Mouse (Mus musculus) forebrain, embryonic 14.5 days (tissue): ENCODE measurements around the gene Bhmt2. TPM values are rescaled to one million over a fixed set of nuclear protein-coding genes. Genes with fewer than 3 reads are reported as not detected.

Experiments used
- ATAC-seq: fragments of 200-750 bp; cut with Nextera tagmentation; 2 replicates; pipeline ENCODE4 v1.8.0; 2017; ENCODE audit warnings: mild to moderate bottlenecking, moderate library complexity
- DNase-seq: peaks from one replicate; pipeline ENCODE4 v3.0.0-alpha.2; 2015; ENCODE audit warnings: low spot score
- H3K27ac ChIP-seq: fragments of 300-500 bp; sonication (generic); 2 replicates; pipeline ENCODE4 v1.5.1; 2014; ENCODE audit warnings: low read depth, mild to moderate bottlenecking, control low read depth, low read length, moderate library complexity
- H3K27me3 ChIP-seq: fragments of 300-500 bp; sonication (generic); replicated peaks from 2 replicates; pipeline ENCODE4 v1.6.1; 2014; ENCODE audit warnings: low read length, control low read depth, mixed read lengths; ENCODE audit not compliant: control insufficient read depth, insufficient read depth
- H3K36me3 ChIP-seq: fragments of 300-500 bp; sonication (generic); 2 replicates; pipeline ENCODE4 v1.6.1; 2014; ENCODE audit warnings: low read length, control low read depth; ENCODE audit not compliant: control insufficient read depth, insufficient read depth
- H3K4me1 ChIP-seq: fragments of 300-500 bp; sonication (generic); 2 replicates; pipeline ENCODE4 v1.6.1; 2014; ENCODE audit warnings: antibody characterized with exemption, low read length, control low read depth; ENCODE audit not compliant: control insufficient read depth, insufficient read depth
- H3K4me2 ChIP-seq: fragments of 300-500 bp; sonication (generic); 2 replicates; pipeline ENCODE4 v1.6.1; 2014; ENCODE audit warnings: mild to moderate bottlenecking, control low read depth, low read length
- H3K4me3 ChIP-seq: fragments of 300-500 bp; sonication (generic); 2 replicates; pipeline ENCODE4 v1.5.1; 2014; ENCODE audit warnings: low read depth, low read length, control low read depth
- H3K9ac ChIP-seq: fragments of 300-500 bp; sonication (generic); 2 replicates; pipeline ENCODE4 v1.6.1; 2014; ENCODE audit warnings: mild to moderate bottlenecking, low read length, control low read depth, moderate library complexity
- H3K9me3 ChIP-seq: fragments of 300-500 bp; sonication (generic); replicated peaks from 2 replicates; pipeline ENCODE4 v1.6.1; 2016; ENCODE audit warnings: low read length, control low read depth, mixed read lengths; ENCODE audit not compliant: control insufficient read depth
- WGBS: fragments of 180-500 bp; shearing (Covaris S2); extraction: QIAGEN DNeasy Blood & Tissue Kit; methylation state at CpG from one replicate; pipeline ENCODE4 v1.1.7; 2014; 5-methylcytosine and 5-hydroxymethylcytosine counted together
- polyA plus RNA-seq: library from polyadenylated mRNA; unstranded; fragments of >200 nt; fragmentation: Nextera tagmentation; extraction: Ambion mirVana; gene quantifications from 2 replicates; pipeline ENCODE4 v1.2.1, GENCODE M21; 2014

The Bhmt2 gene
- not detected in 2 replicates for polyA plus RNA-seq

- DNase-seq: no peak
- no peak within 1 kb of the TSS for H3K9ac ChIP-seq
- no peaks in the 10 kb centered on the region for H3K9me3 ChIP-seq
- no peak within 1 kb of the TSS for H3K4me3 ChIP-seq
- no peaks in the 10 kb centered on the region for H3K36me3 ChIP-seq
- WGBS: 10% methylated on average over 27 of the region's 31 CpGs
- H3K4me2 ChIP-seq: no peak within 1 kb of the TSS
- no peaks in the 10 kb centered on the region for H3K4me1 ChIP-seq
- no peak within 1 kb of the TSS for H3K27ac ChIP-seq
- ATAC-seq: no peak
- H3K27me3 ChIP-seq: 0 out of 2 replicates have a peak, but pooled peaks cover 9% of the 10 kb centered on the region
Measured at GRCm38 (mm10) chr13:93674131-93674561, at the start of gene Bhmt2, which contains the start of gene Dmgdh. Gene Bhmt2 (minus strand): TSS chr13:93674302. Gene Dmgdh (plus strand): TSS chr13:93674433.

- DNase-seq: no peak
- Histone ChIP-seq H3K4me3 (no peak overlapping the region), H3K27ac (no peak overlapping the region), H3K9me3 (no peaks in the 10 kb centered on the region), H3K27me3 (no peaks in the 10 kb centered on the region), H3K4me1 (no peaks in the 10 kb centered on the region), H3K36me3 (no peaks in the 10 kb centered on the region), H3K9ac (no peak overlapping the region), H3K4me2 (no peak overlapping the region)
- WGBS: 88% methylated on average over 3 of the region's 3 CpGs
- ATAC-seq: no peak
Measured at GRCm38 (mm10) chr13:93723455-93723854, 49.4 kb upstream of the Bhmt2 start.

GRCm38 (mm10) chr13:93721916-93722315, 47.8 kb upstream of the Bhmt2 start:
- Histone ChIP-seq H3K36me3 (no peaks in the 10 kb centered on the region), H3K27me3 (no peaks in the 10 kb centered on the region), H3K9me3 (no peaks in the 10 kb centered on the region), H3K4me3 (no peak overlapping the region), H3K27ac (no peak overlapping the region), H3K4me1 (no peaks in the 10 kb centered on the region), H3K4me2 (no peak overlapping the region), H3K9ac (no peak overlapping the region)
- ATAC-seq (no peak), DNase-seq (peak; percentile 39)
- WGBS: 86% methylated on average over 4 of the region's 4 CpGs

GRCm38 (mm10) chr13:93718948-93719347, 44.8 kb upstream of the Bhmt2 start:
- Histone ChIP-seq H3K27me3 (no peaks in the 10 kb centered on the region), H3K4me2 (no peak overlapping the region), H3K9me3 (no peaks in the 10 kb centered on the region), H3K4me3 (no peak overlapping the region), H3K4me1 (no peaks in the 10 kb centered on the region), H3K27ac (no peak overlapping the region), H3K9ac (no peak overlapping the region), H3K36me3 (no peaks in the 10 kb centered on the region)
- 6% methylated on average over 7 of the region's 7 CpGs for WGBS
- peak; percentile 49; the same call in 1 of the 2 replicates for ATAC-seq
- peak; percentile 85 for DNase-seq

- Histone ChIP-seq H3K9ac (no peak overlapping the region), H3K4me2 (no peak overlapping the region), H3K27me3 (no peaks in the 10 kb centered on the region), H3K36me3 (no peaks in the 10 kb centered on the region), H3K4me3 (no peak overlapping the region), H3K9me3 (no peaks in the 10 kb centered on the region), H3K27ac (no peak overlapping the region), H3K4me1 (no peaks in the 10 kb centered on the region)
- no peak for DNase-seq
- 37% methylated on average over 7 of the region's 7 CpGs for WGBS
- no peak for ATAC-seq
Measured at GRCm38 (mm10) chr13:93717113-93717512, 43.0 kb upstream of the Bhmt2 start.

- Histone ChIP-seq H3K36me3 (no peaks in the 10 kb centered on the region), H3K4me2 (no peak overlapping the region), H3K9me3 (no peaks in the 10 kb centered on the region), H3K27ac (no peak overlapping the region), H3K9ac (no peak overlapping the region), H3K4me1 (no peaks in the 10 kb centered on the region), H3K27me3 (no peaks in the 10 kb centered on the region), H3K4me3 (no peak overlapping the region)
- 86% methylated on average over 3 of the region's 3 CpGs for WGBS
- no peak for ATAC-seq
- DNase-seq: no peak
Measured at GRCm38 (mm10) chr13:93713826-93714225, 39.7 kb upstream of the Bhmt2 start.

GRCm38 (mm10) chr13:93712362-93712761, 38.3 kb upstream of the Bhmt2 start:
- Histone ChIP-seq H3K4me1 (no peaks in the 10 kb centered on the region), H3K9me3 (no peaks in the 10 kb centered on the region), H3K9ac (no peak overlapping the region), H3K27ac (no peak overlapping the region), H3K27me3 (no peaks in the 10 kb centered on the region), H3K4me2 (no peak overlapping the region), H3K36me3 (no peaks in the 10 kb centered on the region), H3K4me3 (no peak overlapping the region)
- 89% methylated on average over 4 of the region's 4 CpGs for WGBS
- ATAC-seq: no peak
- no peak for DNase-seq

- H3K27me3 ChIP-seq: no peaks in the 10 kb centered on the region
- no peaks in the 10 kb centered on the region for H3K9me3 ChIP-seq
- 89% methylated on average over 4 of the region's 4 CpGs for WGBS
- H3K9ac ChIP-seq: no peak overlapping the region
- no peak overlapping the region for H3K4me3 ChIP-seq
- no peak for ATAC-seq
- DNase-seq: no peak
- no peak overlapping the region for H3K27ac ChIP-seq
- H3K4me2 ChIP-seq: no peak overlapping the region
- no peaks in the 10 kb centered on the region for H3K36me3 ChIP-seq
- no peaks in the 10 kb centered on the region for H3K4me1 ChIP-seq
Measured at GRCm38 (mm10) chr13:93711226-93711625, 37.1 kb upstream of the Bhmt2 start.

- Histone ChIP-seq H3K27ac (no peak overlapping the region), H3K4me1 (no peaks in the 10 kb centered on the region), H3K36me3 (no peaks in the 10 kb centered on the region), H3K4me2 (no peak overlapping the region), H3K9ac (no peak overlapping the region), H3K9me3 (no peaks in the 10 kb centered on the region), H3K27me3 (no peaks in the 10 kb centered on the region), H3K4me3 (no peak overlapping the region)
- 98% methylated on average over 4 of the region's 4 CpGs for WGBS
- no peak for DNase-seq
- no peak for ATAC-seq
Measured at GRCm38 (mm10) chr13:93710325-93710724, 36.2 kb upstream of the Bhmt2 start.
